32 mouse cellular contexts compared by ENCODE assay signal in genomic region chr1:71953292-71953691, GRCm38 (mm10).
DNase-seq lines count a peak whose midpoint lies in the region; ATAC-seq and TF ChIP-seq lines count a peak whose summit lies in the region.
"Had no signal": no experiment of that assay in that cellular context is flagged by ENCODE, and none has a peak within 500 bp of the region (broad histone marks: within the 10 kb centered on the region; RNA-seq: fewer than 3 reads in every experiment).

No protein-coding gene starts in this region.

- DNase-seq in embryonic facial prominence, embryonic 11.5 days (ENCODE audit: low spot score), result peak; percentile 21
- DNase-seq in embryonic facial prominence, embryonic 10.5 days (ENCODE audit: low spot score), result no peak
- DNase-seq in CH12.LX (ENCODE audit: extremely low read depth), result no peak
- peak; percentile 78 for DNase-seq in embryonic facial prominence, embryonic 14.5 days (ENCODE audit: low spot score)
- no peak for DNase-seq in cerebellum, postnatal 25 days
- DNase-seq: adrenal gland, postnatal 36 days; cerebellum, adult 18-20 months; cerebellum, postnatal 14 days; gastrocnemius, postnatal 10 days; kidney, adult 18-20 months; kidney, postnatal 25 days; liver; lung, embryonic 14.5 days; lung, postnatal 36 days; retina, postnatal 1 day; right cerebral cortex, postnatal 14 days; thymus, adult 18-20 months; thymus, postnatal 25 days had no signal

- no peak overlapping the region for H3K9ac ChIP-seq in embryonic facial prominence, embryonic 11.5 days (replicated peaks; ENCODE audit: low read length)
- no peak overlapping the region for H3K9ac ChIP-seq in CH12.LX (ENCODE audit: insufficient read depth, low read depth)
- H3K9ac ChIP-seq in embryonic facial prominence, embryonic 14.5 days (ENCODE audit: low read depth, low read length), result no peak overlapping the region
- H3K9ac ChIP-seq in stomach, embryonic 14.5 days (replicated peaks; ENCODE audit: low read depth, low read length), result no peak overlapping the region
- H3K9ac ChIP-seq: forebrain, embryonic 15.5 days; heart, embryonic 15.5 days; kidney, embryonic 15.5 days; liver, embryonic 14.5 days; lung, embryonic 14.5 days; midbrain, embryonic 13.5 days; neural tube, embryonic 15.5 days; stomach, embryonic 15.5 days had no signal

- no peak for TF ChIP-seq RAD21 in CH12.LX (IDR thresholded peaks at IDR 0.05; ENCODE audit: low read depth, low read length)

- dilution Hi-C loops in CH12.LX (cut with MboI; ENCODE audit: extremely low pct_ligation_motif_present, extremely low pct_unique_long_range_greater_than_20kb, low sequenced_read_pairs), result no loop called here

- ATAC-seq in embryonic facial prominence, embryonic 11.5 days (replicated peaks; ENCODE audit: insufficient number of reproducible peaks, low FRiP score, low TSS enrichment, low read depth), result no peak
- ATAC-seq in embryonic facial prominence, embryonic 14.5 days (ENCODE audit: low read depth), result peak; percentile 62; the same call in 1 of the 2 replicates
- ATAC-seq in stomach, embryonic 14.5 days (ENCODE audit: insufficient number of reproducible peaks, insufficient read depth, low FRiP score, low read depth), result 0 out of 2 replicates have a peak, but pooled peaks have one; percentile 23
- no peak for ATAC-seq in frontal cortex, adult (ENCODE audit: low TSS enrichment)
- no peak for ATAC-seq in monocyte, adult 5-6 weeks (replicated peaks; ENCODE audit: insufficient number of reproducible peaks, low FRiP score, low TSS enrichment, poor library complexity, severe bottlenecking)
- ATAC-seq: forebrain, embryonic 15.5 days; hindbrain, embryonic 16.5 days; midbrain, embryonic 13.5 days had no signal

- in situ Hi-C loops in CH12.LX (cut with MboI; ENCODE audit: low pct_ligation_motif_present, low pct_unique_long_range_greater_than_20kb, low sequenced_read_pairs), result no loop called here

- no peaks in the 10 kb centered on the region for H3K79me2 ChIP-seq in CH12.LX (replicated peaks; ENCODE audit: control insufficient read depth, extremely low read depth, insufficient read depth, poor library complexity, severe bottlenecking)

- TF ChIP-seq POLR2A in CH12.LX (IDR thresholded peaks at IDR 0.05; ENCODE audit: low read depth, low read length), result no peak

- no peak for TF ChIP-seq EP300 in CH12.LX (IDR thresholded peaks at IDR 0.05; ENCODE audit: low read length)

- no peak overlapping the region for H3K27ac ChIP-seq in embryonic facial prominence, embryonic 11.5 days (replicated peaks; ENCODE audit: low read depth, low read length)
- H3K27ac ChIP-seq in embryonic facial prominence, embryonic 10.5 days (replicated peaks), result no peak overlapping the region
- H3K27ac ChIP-seq in CH12.LX (ENCODE audit: insufficient read depth, low read depth), result no peak overlapping the region
- H3K27ac ChIP-seq in embryonic facial prominence, embryonic 14.5 days (replicated peaks; ENCODE audit: low read depth, low read length), result 0 out of 2 replicates have a peak overlapping the region, but pooled peaks have one; percentile 1
- H3K27ac ChIP-seq in stomach, embryonic 14.5 days (ENCODE audit: low read length), result no peak overlapping the region
- H3K27ac ChIP-seq: forebrain, embryonic 10.5 days; forebrain, embryonic 15.5 days; heart, embryonic 10.5 days; heart, embryonic 15.5 days; kidney, embryonic 15.5 days; liver, embryonic 14.5 days; midbrain, embryonic 13.5 days; neural tube, embryonic 15.5 days; stomach, embryonic 15.5 days had no signal

- 54% methylated on average over 6 of the region's 6 CpGs for WGBS in embryonic facial prominence, embryonic 11.5 days
- 72% methylated on average over 6 of the region's 6 CpGs for WGBS in embryonic facial prominence, embryonic 10.5 days
- 32% methylated on average over 6 of the region's 6 CpGs for WGBS in embryonic facial prominence, embryonic 14.5 days
- WGBS in stomach, embryonic 14.5 days, result 48% methylated on average over 6 of the region's 6 CpGs

- H3K27me3 ChIP-seq in embryonic facial prominence, embryonic 11.5 days (ENCODE audit: control insufficient read depth, insufficient read depth, low read length), result no peaks in the 10 kb centered on the region
- no peaks in the 10 kb centered on the region for H3K27me3 ChIP-seq in embryonic facial prominence, embryonic 10.5 days (replicated peaks; ENCODE audit: low read depth, poor library complexity, severe bottlenecking)
- H3K27me3 ChIP-seq in CH12.LX (replicated peaks), result no peaks in the 10 kb centered on the region
- no peaks in the 10 kb centered on the region for H3K27me3 ChIP-seq in embryonic facial prominence, embryonic 14.5 days (replicated peaks; ENCODE audit: control insufficient read depth, insufficient read depth, low read length)
- H3K27me3 ChIP-seq in stomach, embryonic 14.5 days (ENCODE audit: control insufficient read depth, insufficient read depth, low read length), result no peaks in the 10 kb centered on the region
- H3K27me3 ChIP-seq: forebrain, embryonic 15.5 days; heart, embryonic 15.5 days; kidney, embryonic 15.5 days; midbrain, embryonic 13.5 days; neural tube, embryonic 15.5 days; stomach, embryonic 15.5 days had no signal

- TF ChIP-seq CTCF in CH12.LX (conservative IDR thresholded peaks at IDR 0.05 in 1 of 2, IDR thresholded peaks at IDR 0.05 in 1 of 2; ENCODE audit: low read depth in 2 of 2, low read length in 2 of 2), result no peak

- no peaks in the 10 kb centered on the region for H3K4me1 ChIP-seq in embryonic facial prominence, embryonic 11.5 days (ENCODE audit: control insufficient read depth, insufficient read depth, low read length)
- H3K4me1 ChIP-seq in embryonic facial prominence, embryonic 10.5 days, result peaks cover 7% of the 10 kb centered on the region; the same call in 1 of the 2 replicates
- H3K4me1 ChIP-seq in CH12.LX (ENCODE audit: control insufficient read depth in 1 of 2, insufficient read depth in 2 of 2), result peaks cover 0 to 7% of the 10 kb centered on the region in 2 experiments; a peak in 1 of 4 replicates
- peaks cover 8% of the 10 kb centered on the region; the same call in 1 of the 2 replicates for H3K4me1 ChIP-seq in embryonic facial prominence, embryonic 14.5 days (ENCODE audit: control insufficient read depth, insufficient read depth, low read length)
- no peaks in the 10 kb centered on the region for H3K4me1 ChIP-seq in stomach, embryonic 14.5 days (ENCODE audit: control insufficient read depth, insufficient read depth, low read length)
- H3K4me1 ChIP-seq: forebrain, embryonic 10.5 days; forebrain, embryonic 15.5 days; heart, embryonic 10.5 days; kidney, embryonic 15.5 days; midbrain, embryonic 13.5 days; neural tube, embryonic 15.5 days had no signal

- no peak overlapping the region for H3K4me3 ChIP-seq in embryonic facial prominence, embryonic 11.5 days (ENCODE audit: low read depth, low read length)
- H3K4me3 ChIP-seq in embryonic facial prominence, embryonic 10.5 days, result no peak overlapping the region
- H3K4me3 ChIP-seq in CH12.LX (replicated peaks in 1 of 3; ENCODE audit: low read depth in 2 of 3, low read length in 2 of 3, poor library complexity in 1 of 3), result no peak overlapping the region
- H3K4me3 ChIP-seq in embryonic facial prominence, embryonic 14.5 days (ENCODE audit: low read depth, low read length), result no peak overlapping the region
- H3K4me3 ChIP-seq in stomach, embryonic 14.5 days (ENCODE audit: low read depth, low read length), result no peak overlapping the region
- H3K4me3 ChIP-seq: forebrain, embryonic 10.5 days; forebrain, embryonic 15.5 days; heart, embryonic 10.5 days; heart, embryonic 15.5 days; kidney, embryonic 15.5 days; midbrain, embryonic 13.5 days; neural tube, embryonic 15.5 days; stomach, embryonic 15.5 days had no signal

- no peak overlapping the region for H3K4me2 ChIP-seq in embryonic facial prominence, embryonic 11.5 days (ENCODE audit: low read depth, low read length)
- H3K4me2 ChIP-seq in CH12.LX (ENCODE audit: insufficient read depth, low read depth, poor library complexity, severe bottlenecking), result peak overlapping the region; percentile 29
- no peak overlapping the region for H3K4me2 ChIP-seq in embryonic facial prominence, embryonic 14.5 days (ENCODE audit: low read depth, low read length)
- H3K4me2 ChIP-seq in stomach, embryonic 14.5 days (replicated peaks; ENCODE audit: low read depth, low read length), result no peak overlapping the region
- H3K4me2 ChIP-seq: forebrain, embryonic 15.5 days; heart, embryonic 15.5 days; kidney, embryonic 15.5 days; lung, embryonic 14.5 days; midbrain, embryonic 13.5 days; neural tube, embryonic 15.5 days; stomach, embryonic 15.5 days had no signal

- H3K36me3 ChIP-seq in embryonic facial prominence, embryonic 11.5 days (replicated peaks; ENCODE audit: control insufficient read depth, insufficient read depth, low read depth, low read length), result no peaks in the 10 kb centered on the region
- no peaks in the 10 kb centered on the region for H3K36me3 ChIP-seq in embryonic facial prominence, embryonic 10.5 days (replicated peaks)
- H3K36me3 ChIP-seq in CH12.LX (replicated peaks in 1 of 2; ENCODE audit: control insufficient read depth in 1 of 2, insufficient read depth in 1 of 2, low read length in 1 of 2), result no peaks in the 10 kb centered on the region
- no peaks in the 10 kb centered on the region for H3K36me3 ChIP-seq in embryonic facial prominence, embryonic 14.5 days (ENCODE audit: control insufficient read depth, insufficient read depth, low read length)
- H3K36me3 ChIP-seq in stomach, embryonic 14.5 days (ENCODE audit: control insufficient read depth, insufficient read depth, low read length), result no peaks in the 10 kb centered on the region
- H3K36me3 ChIP-seq: forebrain, embryonic 10.5 days; forebrain, embryonic 15.5 days; G1E; heart, embryonic 10.5 days; heart, embryonic 15.5 days; kidney, embryonic 15.5 days; midbrain, embryonic 13.5 days; neural tube, embryonic 15.5 days; stomach, embryonic 15.5 days had no signal

- H3K9me3 ChIP-seq in embryonic facial prominence, embryonic 11.5 days (replicated peaks; ENCODE audit: control insufficient read depth, low read length), result no peaks in the 10 kb centered on the region
- no peaks in the 10 kb centered on the region for H3K9me3 ChIP-seq in embryonic facial prominence, embryonic 10.5 days
- H3K9me3 ChIP-seq in CH12.LX (replicated peaks; ENCODE audit: low read length), result no peaks in the 10 kb centered on the region
- no peaks in the 10 kb centered on the region for H3K9me3 ChIP-seq in embryonic facial prominence, embryonic 14.5 days (ENCODE audit: control insufficient read depth, low read length)
- no peaks in the 10 kb centered on the region for H3K9me3 ChIP-seq in stomach, embryonic 14.5 days (ENCODE audit: control insufficient read depth, low read depth, low read length)
- H3K9me3 ChIP-seq: forebrain, embryonic 10.5 days; forebrain, embryonic 15.5 days; G1E; heart, embryonic 10.5 days; heart, embryonic 15.5 days; kidney, embryonic 15.5 days; midbrain, embryonic 13.5 days; neural tube, embryonic 15.5 days; stomach, embryonic 15.5 days had no signal

TF ChIP-seq in CH12.LX, 34 proteins besides CTCF, POLR2A, EP300 and RAD21 (continues in another document):
- TF ChIP-seq JUN (IDR thresholded peaks at IDR 0.05; ENCODE audit: insufficient read depth, low read depth, low read length) (no peak), SIN3A (IDR thresholded peaks at IDR 0.05; ENCODE audit: low read length) (no peak), CHD2 (IDR thresholded peaks at IDR 0.05; ENCODE audit: low read length) (no peak), CHD1 (IDR thresholded peaks at IDR 0.05; ENCODE audit: low read depth, low read length) (no peak), NELFE (IDR thresholded peaks at IDR 0.05; ENCODE audit: low read depth, low read length) (no peak)

Comparison
In these comparisons a context has a peak if more than half of its experiments do, and no peak if none do; other contexts are left out.
1. ATAC-seq: peak in embryonic facial prominence, embryonic 14.5 days (single experiment) and stomach, embryonic 14.5 days (single experiment); none in embryonic facial prominence, embryonic 11.5 days (single experiment), frontal cortex, adult (single experiment) and monocyte, adult 5-6 weeks (single experiment).
2. DNase-seq: peak in embryonic facial prominence, embryonic 11.5 days (single experiment) and embryonic facial prominence, embryonic 14.5 days (single experiment); none in embryonic facial prominence, embryonic 10.5 days (single experiment), CH12.LX (single experiment) and cerebellum, postnatal 25 days (0 of 2).